Mouse (Mus musculus) forebrain, embryonic 16.5 days (tissue): ENCODE results near the gene Faap20. TPM values are rescaled to one million over a fixed set of nuclear protein-coding genes. Genes with fewer than 3 reads are reported as not detected.

Source experiments
- ATAC-seq: fragments of 200-750 bp; cut with Nextera tagmentation; 2 replicates; pipeline ENCODE4 v1.8.0; 2017; ENCODE audit warnings: mild to moderate bottlenecking, moderate library complexity
- H3K27ac ChIP-seq: fragments of 300-500 bp; sonication (generic); 2 replicates; pipeline ENCODE4 v1.5.1; 2014; ENCODE audit warnings: low read length, control low read depth
- H3K27me3 ChIP-seq: fragments of 300-500 bp; sonication (generic); replicated peaks from 2 replicates; pipeline ENCODE4 v1.6.1; 2014; ENCODE audit warnings: low read length; ENCODE audit not compliant: control insufficient read depth, insufficient read depth
- H3K36me3 ChIP-seq: fragments of 300-500 bp; sonication (generic); 2 replicates; pipeline ENCODE4 v1.6.1; 2014; ENCODE audit not compliant: control insufficient read depth, insufficient read depth
- H3K4me1 ChIP-seq: fragments of 300-500 bp; sonication (generic); replicated peaks from 2 replicates; pipeline ENCODE4 v1.6.1; 2014; ENCODE audit warnings: low read length; ENCODE audit not compliant: control insufficient read depth, insufficient read depth
- H3K4me2 ChIP-seq: fragments of 300-500 bp; sonication (generic); 2 replicates; pipeline ENCODE4 v1.6.1; 2014; ENCODE audit warnings: mild to moderate bottlenecking, low read length, control low read depth
- H3K4me3 ChIP-seq: fragments of 300-500 bp; sonication (generic); replicated peaks from 2 replicates; pipeline ENCODE4 v1.5.1; 2014; ENCODE audit warnings: mild to moderate bottlenecking, low read length, control low read depth
- H3K9ac ChIP-seq: fragments of 300-500 bp; sonication (generic); replicated peaks from 2 replicates; pipeline ENCODE4 v1.6.1; 2014; ENCODE audit warnings: low read depth, low read length, control low read depth
- H3K9me3 ChIP-seq: fragments of 300-500 bp; sonication (generic); 2 replicates; pipeline ENCODE4 v1.6.1; 2016; ENCODE audit warnings: low read length; ENCODE audit not compliant: control insufficient read depth
- WGBS: fragments of 180-500 bp; shearing (Covaris S2); extraction: QIAGEN DNeasy Blood & Tissue Kit; methylation state at CpG from one replicate; pipeline ENCODE4 v1.1.7; 2014; 5-methylcytosine and 5-hydroxymethylcytosine counted together
- polyA plus RNA-seq: library from polyadenylated mRNA; unstranded; fragments of >200 nt; fragmentation: Nextera tagmentation; extraction: Ambion mirVana; gene quantifications from 2 replicates; pipeline ENCODE4 v1.2.1, GENCODE M21; 2015

The Faap20 gene
- polyA plus RNA-seq, result 79.4 and 84.0 TPM in 2 replicates

DNA sequence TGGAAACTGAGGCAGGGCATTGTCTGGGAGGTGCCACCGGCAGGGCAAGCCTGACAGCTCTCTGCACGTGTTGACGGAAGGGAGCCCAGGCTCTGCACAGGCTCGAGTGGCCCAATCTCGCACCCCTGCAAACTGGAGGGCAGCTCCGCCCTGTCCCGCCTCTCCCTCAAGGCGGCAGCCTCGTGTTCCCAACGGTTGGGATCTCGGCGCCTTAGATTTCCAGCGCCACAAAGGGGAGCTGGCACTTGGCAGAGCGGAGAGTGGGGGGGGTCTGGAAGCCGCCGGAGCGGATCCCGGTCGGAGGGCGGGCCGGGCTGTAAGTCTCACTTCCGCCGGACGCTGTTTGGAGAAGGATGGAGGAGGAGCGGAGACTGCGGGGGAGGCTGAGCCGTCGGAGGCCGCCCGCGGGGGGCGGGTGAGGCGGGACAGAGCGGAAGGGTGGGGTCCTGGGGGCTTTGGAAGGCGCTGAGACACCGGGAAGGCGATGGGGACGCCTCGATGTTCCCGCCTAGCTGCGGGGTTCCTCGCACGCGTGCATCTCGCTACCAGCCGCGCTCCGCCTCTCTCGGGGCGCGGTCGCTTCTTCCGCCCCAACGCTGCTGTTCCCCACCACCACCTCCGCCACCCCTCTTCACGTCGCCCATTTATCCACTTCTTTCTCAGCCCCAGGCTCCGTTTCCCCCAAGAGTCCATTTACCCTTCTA, at the start of gene Faap20:
Gene Faap20 (plus strand): TSS at position 155 of the 704 bp plus-strand sequence.
- Histone ChIP-seq H3K4me3 (peak within 1 kb of the TSS; percentile 63), H3K4me2 (peak within 1 kb of the TSS; percentile 96), H3K9me3 (no peaks in the 10 kb centered on the region), H3K9ac (peak within 1 kb of the TSS; percentile 92), H3K4me1 (peaks cover 45% of the 10 kb centered on the region), H3K27me3 (no peaks in the 10 kb centered on the region), H3K36me3 (no peaks in the 10 kb centered on the region), H3K27ac (peak within 1 kb of the TSS; percentile 99)
- peak; percentile 90 for ATAC-seq
- WGBS, result under 1% methylated on average over 43 of the region's 58 CpGs

DNA sequence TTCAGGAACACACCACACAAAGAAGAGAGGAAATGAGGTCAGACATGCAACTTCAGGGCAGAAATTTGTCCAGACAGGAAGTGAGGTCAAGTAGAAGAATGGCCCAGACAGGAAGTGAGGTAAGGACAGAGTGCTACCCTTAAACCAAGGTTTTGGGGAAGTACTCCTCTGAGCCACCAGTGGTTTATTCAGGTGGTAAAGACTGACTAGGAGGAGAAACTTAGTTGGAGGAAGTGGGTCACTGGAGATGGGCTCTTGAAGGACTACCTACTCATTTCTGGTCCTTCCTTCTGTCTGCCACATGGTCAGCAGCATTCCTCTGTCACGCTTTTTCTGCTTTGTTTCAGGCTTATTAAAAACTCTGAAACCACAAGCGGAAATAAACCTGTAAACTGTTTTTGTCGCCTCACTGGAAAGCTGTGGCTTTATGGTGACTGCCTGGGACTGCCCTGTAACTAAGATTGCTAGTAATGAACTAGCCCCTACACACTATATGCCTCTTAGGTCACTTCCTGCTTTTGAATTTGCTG, 48.7 kb upstream of the Faap20 start:
- WGBS, result 87% methylated on average over 3 of the region's 3 CpGs
- no peak for ATAC-seq
- H3K4me3 ChIP-seq, result no peak overlapping the region
- H3K4me1 ChIP-seq, result peaks cover 27% of the 10 kb centered on the region
- H3K9ac ChIP-seq, result no peak overlapping the region
- H3K36me3 ChIP-seq, result no peaks in the 10 kb centered on the region
- no peak overlapping the region for H3K4me2 ChIP-seq
- no peaks in the 10 kb centered on the region for H3K27me3 ChIP-seq
- H3K27ac ChIP-seq, result no peak overlapping the region
- H3K9me3 ChIP-seq, result no peaks in the 10 kb centered on the region

- 93% methylated on average over 7 of the region's 7 CpGs for WGBS
- Histone ChIP-seq H3K27me3 (no peaks in the 10 kb centered on the region), H3K4me2 (no peak overlapping the region), H3K27ac (no peak overlapping the region), H3K36me3 (no peaks in the 10 kb centered on the region), H3K9me3 (no peaks in the 10 kb centered on the region), H3K4me1 (peaks cover 24% of the 10 kb centered on the region), H3K4me3 (no peak overlapping the region), H3K9ac (no peak overlapping the region)
- no peak for ATAC-seq
Measured at GRCm38 (mm10) chr4:155201764-155202163, 47.8 kb upstream of the Faap20 start.

DNA sequence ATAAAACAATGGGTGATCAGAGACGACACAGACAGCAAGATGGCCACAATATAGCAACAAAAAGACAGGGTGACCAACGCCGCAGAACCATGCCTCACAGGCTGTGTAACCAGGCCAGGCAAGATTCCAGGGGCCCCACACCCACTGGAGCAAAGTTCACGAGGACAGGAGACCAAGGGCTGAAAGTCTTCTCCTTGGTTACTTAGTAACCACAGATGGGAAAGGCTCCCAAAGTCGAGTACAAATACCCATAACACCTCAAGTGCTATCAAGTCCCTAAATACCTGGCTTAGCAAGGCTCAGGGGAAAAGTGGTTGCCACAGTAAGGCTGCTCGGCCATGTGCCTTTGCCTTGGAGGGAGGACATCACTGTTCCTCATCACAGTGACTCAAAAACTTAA, 43.7 kb upstream of the Faap20 start:
- H3K4me1 ChIP-seq, result peaks cover 6% of the 10 kb centered on the region; the same call in 1 of the 2 replicates
- H3K27me3 ChIP-seq, result no peaks in the 10 kb centered on the region
- H3K4me3 ChIP-seq, result no peak overlapping the region
- H3K27ac ChIP-seq, result no peak overlapping the region
- no peaks in the 10 kb centered on the region for H3K36me3 ChIP-seq
- H3K9me3 ChIP-seq, result no peaks in the 10 kb centered on the region
- ATAC-seq, result no peak
- H3K4me2 ChIP-seq, result no peak overlapping the region
- WGBS, result 73% methylated on average over 6 of the region's 6 CpGs
- H3K9ac ChIP-seq, result no peak overlapping the region

GRCm38 (mm10) chr4:155206498-155206897, 43.1 kb upstream of the Faap20 start:
- 90% methylated on average over 6 of the region's 8 CpGs for WGBS
- ATAC-seq, result no peak

DNA sequence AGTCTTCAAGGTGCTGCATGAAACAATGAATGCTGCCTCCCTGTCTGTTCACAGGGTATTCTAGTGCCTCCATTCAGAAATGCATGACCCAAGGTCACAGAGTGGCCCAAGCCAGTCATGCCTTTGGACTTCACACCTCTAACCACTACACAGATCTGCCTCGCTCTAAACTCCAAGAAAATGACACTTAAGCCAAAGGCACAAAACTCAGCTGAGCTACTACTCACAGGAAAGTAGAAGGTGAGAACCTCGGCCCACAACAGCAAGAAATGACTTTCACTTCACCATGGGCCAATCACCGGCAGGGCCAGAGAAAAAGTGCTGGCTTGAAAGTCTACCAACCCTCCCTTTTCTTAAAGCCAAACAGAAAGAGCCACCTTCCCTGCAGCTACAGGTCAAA, 41.8 kb upstream of the Faap20 start:
- Histone ChIP-seq H3K4me2 (no peak overlapping the region), H3K27ac (no peak overlapping the region), H3K9me3 (no peaks in the 10 kb centered on the region), H3K9ac (no peak overlapping the region), H3K36me3 (no peaks in the 10 kb centered on the region), H3K4me1 (peaks cover 14% of the 10 kb centered on the region), H3K27me3 (no peaks in the 10 kb centered on the region), H3K4me3 (no peak overlapping the region)
- no peak for ATAC-seq
- 63% methylated on average over 3 of the region's 3 CpGs for WGBS

More at GRCm38 (mm10) chr4:155206498-155206897, 43.1 kb upstream of the Faap20 start:
- Histone ChIP-seq H3K27ac (no peak overlapping the region), H3K27me3 (no peaks in the 10 kb centered on the region), H3K4me3 (no peak overlapping the region), H3K4me1 (peaks cover 6% of the 10 kb centered on the region; the same call in 1 of the 2 replicates), H3K9me3 (no peaks in the 10 kb centered on the region), H3K4me2 (no peak overlapping the region), H3K9ac (no peak overlapping the region), H3K36me3 (no peaks in the 10 kb centered on the region)

GRCm38 (mm10) chr4:155208613-155209012, 41.0 kb upstream of the Faap20 start:
- Histone ChIP-seq H3K9ac (no peak overlapping the region), H3K27me3 (no peaks in the 10 kb centered on the region), H3K4me3 (no peak overlapping the region), H3K4me1 (peaks cover 22% of the 10 kb centered on the region), H3K36me3 (no peaks in the 10 kb centered on the region), H3K27ac (no peak overlapping the region), H3K4me2 (no peak overlapping the region), H3K9me3 (no peaks in the 10 kb centered on the region)
- 66% methylated on average over 7 of the region's 7 CpGs for WGBS
- ATAC-seq, result no peak

- H3K4me1 ChIP-seq, result peaks cover 27% of the 10 kb centered on the region
- no peaks in the 10 kb centered on the region for H3K36me3 ChIP-seq
- H3K4me2 ChIP-seq, result no peak overlapping the region
- no peak overlapping the region for H3K27ac ChIP-seq
- no peak for ATAC-seq
- H3K9ac ChIP-seq, result no peak overlapping the region
- no peak overlapping the region for H3K4me3 ChIP-seq
- no peaks in the 10 kb centered on the region for H3K9me3 ChIP-seq
- H3K27me3 ChIP-seq, result no peaks in the 10 kb centered on the region
Measured at GRCm38 (mm10) chr4:155209079-155209478, 40.5 kb upstream of the Faap20 start.

DNA sequence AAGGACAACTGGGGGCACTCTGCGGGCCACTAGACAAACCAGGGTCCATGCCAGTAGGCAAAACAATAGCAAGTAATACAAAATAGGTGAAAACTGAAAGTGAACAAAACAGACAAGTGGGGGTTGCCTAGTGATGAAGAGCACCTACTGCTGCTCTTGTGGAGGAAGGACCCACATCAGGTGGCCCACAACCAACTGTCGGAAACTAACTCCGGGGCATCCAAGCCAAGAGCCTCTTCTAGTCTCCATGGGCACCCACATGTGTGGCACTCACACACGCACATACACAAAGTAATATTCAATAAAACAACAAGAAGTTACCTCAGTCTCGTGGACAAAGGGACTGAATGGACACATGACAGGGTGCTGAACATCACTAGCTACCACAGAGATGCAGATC, 40.1 kb upstream of the Faap20 start:
- H3K36me3 ChIP-seq, result no peaks in the 10 kb centered on the region
- H3K27ac ChIP-seq, result no peak overlapping the region
- H3K27me3 ChIP-seq, result no peaks in the 10 kb centered on the region
- no peak for ATAC-seq
- no peak overlapping the region for H3K9ac ChIP-seq
- 92% methylated on average over 5 of the region's 5 CpGs for WGBS
- H3K4me1 ChIP-seq, result peaks cover 31% of the 10 kb centered on the region
- H3K9me3 ChIP-seq, result no peaks in the 10 kb centered on the region
- H3K4me2 ChIP-seq, result no peak overlapping the region
- no peak overlapping the region for H3K4me3 ChIP-seq
